Mouse (Mus musculus) heart, postnatal 14 days (tissue): Measurements from ENCODE around the gene Slc9a1. TPM values are rescaled to one million over a fixed set of nuclear protein-coding genes. Genes with fewer than 3 reads are reported as not detected.

Source experiments
- DNase-seq, 2 experiments: peaks; one replicate each; pipeline ENCODE4 v3.0.0; 2021 to 2022
- intact Hi-C: fragments of 180-260 bp; cut with DNase I; formaldehyde crosslinking; loops from one replicate; pipeline ENCODE4 v1.15.1; 2025
- total RNA-seq, 2 experiments: library from RNA; stranded (reverse); gene quantifications; 2 replicates each; pipeline ENCODE4 v1.2.3; 2021

Gene Slc9a1
- total RNA-seq, 2 experiments from 2014 or later: 21.2 to 22.9 TPM

DNA sequence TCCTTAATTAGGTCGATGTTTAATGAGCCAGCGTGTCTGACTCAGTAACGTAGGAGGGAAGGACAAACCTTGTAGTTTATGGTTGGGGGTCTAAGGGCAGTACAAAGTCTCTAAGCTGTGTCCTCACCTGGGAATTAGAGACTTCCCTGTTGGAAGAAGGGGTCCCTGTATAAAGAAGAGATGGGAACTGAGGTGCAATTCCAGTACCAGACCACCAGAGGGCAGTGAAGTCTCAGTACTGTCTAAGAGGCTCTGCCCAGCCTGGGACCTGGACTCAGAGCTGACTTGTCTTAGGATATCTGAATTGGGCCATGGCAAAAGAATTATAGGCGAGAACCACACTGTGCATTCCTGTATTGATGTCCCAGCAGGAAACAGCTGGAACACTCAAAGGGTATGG is 54.6 kb downstream of the Slc9a1 start:
- intact Hi-C loops: loop anchor here (1.0 to 2.0 kb wide), 2 partner anchors 27 to 71 kb away; no protein-coding TSS in a partner anchor
- DNase-seq: peak; percentile 60 to 80

GRCm38 (mm10) chr4:133426141-133426540 is 56.6 kb downstream of the Slc9a1 start:
- DNase-seq: no peak
- intact Hi-C loops: no loop called here

- intact Hi-C loops: no loop called here
- no peak for DNase-seq
These were observed 62.0 kb downstream of the Slc9a1 start for GRCm38 (mm10) chr4:133431508-133431907.

DNA sequence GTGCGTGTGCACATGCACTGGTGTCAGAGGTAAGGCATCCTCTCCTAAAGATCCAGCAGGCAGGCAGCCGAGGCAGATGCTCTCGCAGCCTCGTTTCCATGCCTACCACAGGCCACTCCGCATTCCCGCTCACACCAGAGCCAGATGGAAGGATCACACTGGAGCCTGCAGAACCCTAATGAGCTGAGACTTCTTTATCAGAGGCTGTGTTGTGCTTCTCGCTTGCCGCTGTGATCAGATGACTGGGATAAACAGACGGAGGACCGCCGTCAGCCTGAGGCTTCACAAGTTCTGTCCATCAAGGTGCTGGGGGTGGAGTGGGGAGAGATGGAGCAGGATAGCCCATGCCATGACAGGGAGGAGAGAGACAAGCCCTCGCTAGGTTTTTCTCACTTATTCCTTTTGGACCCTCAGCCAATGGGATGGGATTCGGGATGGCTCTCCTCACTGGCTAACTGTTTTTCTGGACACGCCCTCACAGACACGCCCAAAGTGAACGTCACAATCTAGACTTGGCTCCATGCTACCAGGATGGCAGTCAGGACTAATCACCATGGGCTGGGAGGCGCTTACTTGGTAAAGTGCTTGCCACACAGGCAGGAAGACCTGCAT is 63.2 kb downstream of the Slc9a1 start:
- DNase-seq: no peak
- intact Hi-C loops: no loop called here

DNA sequence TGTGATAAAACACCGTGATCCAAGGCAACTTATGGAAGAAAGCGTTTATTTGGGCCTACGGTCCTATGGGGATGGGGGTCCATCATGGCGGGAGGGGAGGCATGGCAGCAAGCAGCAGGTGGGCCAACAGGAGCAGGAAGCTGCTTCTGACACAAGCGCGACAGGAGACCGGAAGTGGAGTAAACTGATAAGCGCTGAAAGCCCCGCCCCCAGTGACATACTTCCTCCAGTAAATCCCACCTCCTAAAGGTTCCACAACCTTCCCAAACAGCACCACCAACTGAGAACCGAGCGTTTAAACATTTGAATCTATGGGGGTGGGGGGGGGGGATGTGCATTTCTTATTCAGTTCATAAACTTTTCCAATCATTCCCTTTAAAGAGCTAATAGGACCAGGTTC is 66.4 kb downstream of the Slc9a1 start:
- intact Hi-C loops: no loop called here

DNA sequence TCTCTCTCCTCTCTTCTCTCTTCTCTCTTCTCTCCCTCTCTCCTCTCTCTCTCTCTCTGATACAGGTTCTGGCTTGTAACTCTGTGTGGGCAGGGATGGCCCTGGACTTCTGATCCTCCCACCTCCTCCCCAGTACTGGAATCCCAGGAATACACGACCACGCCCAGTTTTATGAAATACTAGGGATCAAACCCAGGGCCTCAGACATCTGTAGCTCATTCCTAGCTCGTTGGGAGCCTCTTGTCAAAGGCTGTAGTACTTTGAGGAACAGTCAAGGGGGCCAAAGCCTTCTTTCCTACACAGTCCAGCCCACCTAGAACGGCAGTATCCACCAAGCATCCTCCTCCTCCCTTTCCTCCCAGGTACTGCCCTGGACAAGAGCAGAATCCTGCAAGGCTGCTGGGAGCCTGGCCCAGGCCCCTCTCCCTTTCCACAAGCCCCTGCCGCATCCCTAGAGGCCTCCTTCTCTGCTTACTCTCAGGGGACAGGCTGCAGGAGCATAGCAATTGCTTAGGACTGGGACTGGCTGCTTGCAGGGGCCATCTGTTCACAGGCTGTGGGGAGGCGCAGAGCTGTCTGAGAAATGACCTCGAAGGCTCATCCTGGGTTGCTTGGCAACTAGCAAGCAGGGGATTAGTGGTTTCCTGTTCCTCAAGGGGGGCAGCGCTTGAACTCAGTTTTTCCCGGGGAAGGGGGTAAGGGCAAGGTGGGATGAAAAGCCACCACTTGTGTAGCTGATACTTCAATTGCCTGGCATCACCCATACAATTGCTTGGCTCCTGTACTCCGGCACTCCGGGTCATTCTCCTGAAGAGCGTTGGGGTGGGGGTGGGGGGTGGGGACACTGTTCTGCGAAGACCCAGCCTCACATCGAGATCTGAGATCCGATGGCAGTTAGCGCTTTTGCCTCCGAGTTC is 70.2 kb downstream of the Slc9a1 start:
- peak in 1 of 2 experiments; percentile 40 for DNase-seq
- intact Hi-C loops: no loop called here

More for the DNA sequence above, 66.4 kb downstream of the Slc9a1 start:
- no peak for DNase-seq

- intact Hi-C loops: no loop called here
- no peak for DNase-seq
These were observed 70.9 kb downstream of the Slc9a1 start for GRCm38 (mm10) chr4:133440377-133440795.

DNA sequence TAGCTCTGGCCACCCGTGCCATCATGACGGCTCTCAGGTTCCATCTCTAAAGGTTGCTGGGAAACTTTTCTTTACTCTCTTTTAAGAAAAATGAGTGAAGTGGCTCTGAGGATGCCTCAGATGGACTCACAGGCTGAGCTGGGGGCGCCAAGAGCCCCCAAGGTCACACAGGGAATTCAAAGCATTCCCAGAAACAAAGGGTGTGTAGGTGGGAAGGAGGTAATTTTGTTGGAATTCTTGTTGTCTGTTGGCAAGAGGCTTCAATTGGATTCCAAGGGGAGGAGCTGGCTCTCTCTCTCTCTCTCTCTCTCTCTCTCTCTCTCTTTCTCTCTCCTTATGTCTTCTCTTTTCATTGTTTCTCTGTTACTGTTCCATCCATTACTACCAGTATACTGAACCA is 72.7 kb downstream of the Slc9a1 start:
- DNase-seq: no peak
- intact Hi-C loops: no loop called here

DNA sequence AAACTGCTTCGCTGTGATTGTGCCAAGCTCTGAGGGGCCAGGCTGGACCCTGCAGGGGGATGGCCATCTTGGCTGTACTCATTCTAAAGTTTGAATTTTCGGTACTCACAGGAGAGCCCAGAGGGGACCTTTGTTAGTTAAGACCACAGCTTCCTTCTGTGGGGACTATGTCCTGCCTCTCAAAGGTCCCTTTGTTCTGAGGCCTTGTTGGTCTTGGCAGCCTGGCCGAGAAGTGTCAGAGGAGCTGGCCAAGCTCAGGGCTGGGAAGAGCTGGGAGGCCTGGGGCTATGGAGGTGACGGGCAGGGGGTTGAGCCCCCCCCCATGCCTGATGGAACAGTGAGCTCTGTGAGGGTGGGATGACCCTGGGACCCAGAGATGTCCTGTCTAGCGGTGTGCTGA is 73.6 kb downstream of the Slc9a1 start:
- intact Hi-C loops: no loop called here
- peak in 1 of 2 experiments; percentile 48 for DNase-seq

- no peak for DNase-seq
- intact Hi-C loops: no loop called here
These were observed 76.2 kb downstream of the Slc9a1 start for GRCm38 (mm10) chr4:133445727-133446126.

DNA sequence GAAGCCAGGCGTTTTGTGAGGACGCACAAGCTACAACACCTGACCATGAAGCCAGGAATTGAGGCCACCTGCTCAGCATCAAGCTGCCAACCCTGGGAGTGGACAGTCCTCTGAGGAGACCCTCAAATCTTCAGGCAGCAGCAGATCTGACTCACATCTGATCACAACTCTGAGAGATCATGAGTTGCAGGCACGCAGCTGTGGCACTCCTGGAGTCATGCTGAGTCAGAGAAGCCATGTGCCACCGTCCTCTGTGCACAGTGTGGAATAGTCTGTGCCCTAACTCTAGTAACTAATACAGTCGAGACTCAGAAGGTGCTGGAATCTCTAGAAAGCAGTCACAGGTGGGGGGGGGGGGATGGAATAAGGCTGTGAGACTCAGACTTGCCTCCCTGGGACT is 77.9 kb downstream of the Slc9a1 start:
- intact Hi-C loops: no loop called here
- no peak for DNase-seq

DNA sequence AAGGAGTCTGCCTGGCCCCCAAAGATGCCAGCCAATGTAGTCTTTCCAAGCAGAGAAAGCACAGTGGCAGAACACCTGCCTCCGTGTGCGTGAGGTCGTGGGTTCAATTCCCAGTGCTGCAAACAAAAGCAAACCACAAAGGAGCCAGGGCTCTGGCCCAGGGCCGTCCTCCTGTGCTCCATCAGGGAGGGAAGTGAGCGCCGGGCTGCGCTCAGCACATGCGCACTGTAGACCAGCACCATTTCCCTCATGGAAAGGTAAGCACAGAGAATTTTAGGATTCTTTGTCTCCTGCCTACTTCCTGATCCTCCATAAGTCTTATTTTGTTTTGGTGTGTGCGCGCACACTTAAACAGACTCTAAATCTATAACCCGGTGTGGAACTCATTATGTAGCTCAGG is 78.5 kb downstream of the Slc9a1 start:
- intact Hi-C loops: no loop called here
- no peak for DNase-seq

- DNase-seq: no peak
- intact Hi-C loops: no loop called here
These were observed 79.3 kb downstream of the Slc9a1 start for GRCm38 (mm10) chr4:133448708-133449388.

- peak; percentile 67 to 75 for DNase-seq
- intact Hi-C loops: loop anchor here (2.0 kb wide), 2 partner anchors 45 to 139 kb away; no protein-coding TSS in a partner anchor
These were observed 80.2 kb downstream of the Slc9a1 start for GRCm38 (mm10) chr4:133449726-133450125.

DNA sequence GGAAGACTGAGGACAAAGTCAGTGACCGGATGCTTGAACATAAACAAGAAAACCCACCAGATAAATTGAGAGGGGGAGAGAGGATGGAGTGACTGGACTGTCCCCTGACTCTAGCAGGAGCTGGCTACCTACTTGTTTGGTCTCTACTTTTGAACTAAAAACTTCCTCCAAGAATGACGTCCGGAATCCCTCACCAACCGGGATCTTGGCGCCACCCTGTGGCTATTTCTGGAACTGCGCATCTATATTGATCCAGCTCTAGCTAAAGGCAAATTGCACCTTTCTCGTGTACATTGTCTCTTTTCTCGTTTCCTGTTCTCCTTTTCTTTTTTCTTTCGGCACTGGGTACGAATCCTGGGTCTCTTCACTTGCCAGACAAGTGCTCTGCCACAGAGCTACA is 82.0 kb downstream of the Slc9a1 start:
- DNase-seq: peak; percentile 85 to 93
- intact Hi-C loops: loop anchor here (1.0 to 2.0 kb wide), 3 partner anchors 27 to 141 kb away; no protein-coding TSS in a partner anchor

DNA sequence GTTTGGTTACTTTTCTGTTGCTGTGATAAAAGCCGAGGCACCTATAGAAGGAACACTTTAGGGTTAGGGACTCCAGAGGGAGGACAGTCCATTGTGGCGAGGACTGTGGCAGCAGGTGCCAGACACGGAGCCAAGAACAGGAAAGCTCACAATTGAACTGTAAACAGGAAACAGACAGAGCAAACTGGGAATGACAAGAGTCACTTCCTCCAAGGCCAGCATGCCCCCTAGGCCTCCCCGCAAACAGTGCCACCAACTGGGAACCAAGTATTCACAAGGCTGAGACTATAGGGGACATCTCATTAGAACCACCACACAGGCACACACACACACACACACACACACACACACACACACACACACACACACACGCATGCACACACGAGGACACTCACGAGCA is 82.9 kb downstream of the Slc9a1 start:
- no peak for DNase-seq
- intact Hi-C loops: no loop called here

DNA sequence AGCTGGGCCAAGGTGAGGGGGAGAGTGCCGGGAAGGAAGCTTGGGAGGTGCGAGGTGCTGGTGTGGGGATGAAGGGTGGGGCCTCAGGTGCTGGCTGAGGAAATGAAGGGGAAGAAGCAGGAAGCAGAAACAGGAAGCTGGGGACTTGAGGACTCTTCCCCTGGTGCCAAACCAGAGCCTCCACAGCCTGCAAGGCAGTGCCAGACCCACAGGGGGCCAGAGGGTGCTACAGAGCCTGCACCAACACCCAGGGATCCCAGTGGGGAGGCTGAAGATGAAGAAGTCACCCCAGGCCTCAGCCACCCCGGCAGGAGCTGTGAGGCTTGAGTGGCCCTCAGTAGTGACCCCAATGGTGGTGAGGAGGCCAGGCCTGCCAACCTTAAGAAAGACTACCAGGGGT is 88.5 kb downstream of the Slc9a1 start:
- no peak for DNase-seq
- intact Hi-C loops: no loop called here

DNA sequence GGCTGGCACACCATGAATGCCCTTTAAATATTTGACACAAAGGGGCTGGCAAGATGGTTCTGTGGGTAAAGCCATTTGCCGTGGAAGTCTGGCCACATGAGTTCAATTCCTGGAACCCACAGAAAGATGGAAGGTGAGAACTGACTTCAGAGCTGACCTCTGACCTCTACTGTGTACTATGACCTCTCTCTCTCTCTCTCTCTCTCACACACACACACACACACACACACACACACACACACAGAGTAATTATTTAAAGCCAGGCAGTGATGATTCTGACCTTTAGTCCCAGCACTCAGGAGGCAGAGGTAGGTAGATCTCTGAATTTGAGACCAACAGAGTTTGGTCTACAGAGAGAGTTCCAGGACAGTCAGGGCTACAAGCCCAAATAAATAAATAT is 90.5 kb downstream of the Slc9a1 start:
- no peak for DNase-seq
- intact Hi-C loops: no loop called here

- no peak for DNase-seq
- intact Hi-C loops: no loop called here
These were observed 91.4 kb downstream of the Slc9a1 start for GRCm38 (mm10) chr4:133460796-133461325.

DNA sequence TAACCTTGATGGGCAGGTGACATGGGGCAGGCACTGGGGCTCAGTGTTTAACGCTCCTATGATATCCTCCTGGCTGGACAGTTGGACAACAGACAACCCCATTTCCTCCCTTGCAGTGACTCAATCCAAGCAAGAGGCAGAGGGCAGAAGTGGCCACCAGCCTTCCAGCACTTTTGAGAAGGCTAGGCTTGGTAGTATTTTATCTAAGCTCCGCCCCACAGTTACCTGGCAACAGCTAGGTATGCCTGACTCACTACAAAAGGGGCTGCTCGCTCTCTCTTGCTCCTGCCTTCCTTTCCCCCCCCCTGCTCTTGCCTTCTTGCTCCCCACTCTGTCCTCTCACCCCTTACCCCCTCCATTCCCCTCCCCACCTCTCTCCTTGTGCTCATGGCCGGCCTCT is 91.9 kb downstream of the Slc9a1 start:
- intact Hi-C loops: no loop called here
- no peak for DNase-seq

GRCm38 (mm10) chr4:133463184-133463583 is 93.7 kb downstream of the Slc9a1 start:
- DNase-seq: peak; percentile 37 to 54
- intact Hi-C loops: no loop called here
